Mouse (Mus musculus) subcutaneous adipose tissue, adult 2 months (tissue): ENCODE data around the gene Ctse. TPM values are rescaled to one million over a fixed set of nuclear protein-coding genes. Genes with fewer than 3 reads are reported as not detected.

Source experiments
- polyA plus RNA-seq: library from polyadenylated mRNA; depleted of rRNA; stranded (reverse); fragments of >200 nt; gene quantifications from 2 replicates; pipeline ENCODE4 v1.2.3, GENCODE M21; 2012; ENCODE audit warnings: low replicate concordance; rRNA removed

Ctse gene
- polyA plus RNA-seq: 1.8 and 3.6 TPM in 2 replicates

DNA sequence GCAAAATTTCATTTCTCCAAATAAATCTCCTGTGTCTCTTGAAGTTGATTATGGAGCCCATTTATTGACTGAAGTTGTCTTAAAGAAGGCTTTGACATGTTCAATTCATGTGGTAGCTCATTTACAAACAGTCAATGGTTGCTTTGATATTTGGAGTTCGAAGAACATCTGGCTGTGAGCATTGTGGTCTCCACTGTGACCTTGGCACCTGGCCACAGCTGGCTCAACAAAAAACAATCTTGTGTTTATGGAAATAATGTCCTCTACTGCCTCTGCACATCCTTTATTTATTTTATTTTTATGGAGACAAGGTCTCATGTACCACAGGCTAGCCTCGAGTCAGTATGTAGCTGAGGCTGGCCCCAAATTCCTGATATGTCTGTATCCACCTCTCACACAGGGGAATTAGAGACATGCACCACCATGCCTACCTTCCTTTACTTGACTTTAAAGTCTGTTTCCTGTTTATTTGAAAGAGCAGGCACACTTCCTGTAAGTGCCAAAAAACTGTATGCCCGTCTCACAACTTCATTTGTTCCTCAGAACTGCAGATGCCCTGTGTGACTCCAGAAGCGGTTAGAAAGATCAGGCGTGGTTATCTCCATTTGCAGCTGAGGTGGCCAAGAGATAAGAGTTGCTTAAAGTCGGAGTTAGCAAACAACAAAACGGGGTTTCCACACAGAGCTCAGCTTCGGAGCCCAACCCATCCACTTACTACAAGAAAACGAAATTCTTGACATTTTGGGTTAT is at the start of gene Ctse:
Gene Ctse, plus strand, starts transcription at position 516 of the 750 bp plus-strand sequence.

DNA sequence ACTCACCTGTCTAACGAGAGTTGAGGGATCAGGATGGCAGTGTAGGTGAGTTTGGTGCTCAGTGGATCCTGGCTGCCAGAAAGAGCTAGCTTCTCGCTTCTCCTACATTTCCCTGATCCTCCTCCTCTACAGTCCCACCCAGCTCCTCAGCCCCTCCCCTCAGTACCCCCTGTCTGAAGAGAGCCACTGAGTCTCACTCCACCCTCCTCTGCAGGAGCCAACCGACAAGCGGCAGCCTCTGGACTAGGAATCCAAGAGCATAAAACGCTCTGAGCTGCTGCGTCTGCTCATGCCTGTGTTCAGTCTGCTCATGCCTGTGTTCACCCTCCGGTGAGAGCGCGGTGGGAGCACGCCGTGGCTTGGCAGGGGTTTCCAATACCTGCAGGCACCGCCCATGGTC is 39.2 kb upstream of the Ctse start, which contains the start of gene Avpr1b:
Gene Avpr1b, plus strand, starts transcription at position 335 of the 400 bp plus-strand sequence.

DNA sequence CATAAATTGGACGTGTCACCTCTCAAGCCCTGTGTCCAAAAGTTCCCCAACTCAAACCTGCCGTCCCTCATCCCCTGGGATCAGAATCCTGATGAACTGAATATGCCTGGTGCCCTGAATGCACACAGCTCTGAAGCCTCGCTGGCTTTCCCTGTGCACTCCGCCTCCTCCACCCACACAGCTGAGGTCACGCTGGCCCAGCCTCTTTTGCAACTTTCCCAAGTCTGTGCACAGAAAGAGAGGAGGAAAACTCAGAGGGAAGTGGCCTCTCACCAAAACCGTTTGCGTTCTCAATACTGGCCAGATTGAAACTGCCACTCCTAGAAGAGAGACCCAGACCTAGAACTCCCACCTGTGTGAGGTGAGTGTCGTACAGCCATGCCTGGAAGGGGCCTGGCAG is 50.4 kb downstream of the Ctse start, which contains the start of gene Rab7b:
Gene Rab7b, plus strand, starts transcription at position 221 of the 400 bp plus-strand sequence.

Other genes starting within 250 kb of the Ctse start
- 25.5 and 31.3 TPM in 2 replicates for gene Srgap2, start 111.0 kb upstream of the Ctse start, polyA plus RNA-seq
- gene Fam72a, start 110.4 kb upstream of the Ctse start, polyA plus RNA-seq: 0.39 and 0.46 TPM in 2 replicates
- not detected in 2 replicates for gene Avpr1b, start 39.1 kb upstream of the Ctse start, polyA plus RNA-seq
- 10.0 and 23.6 TPM in 2 replicates for gene Rab7b, start 50.4 kb downstream of the Ctse start, polyA plus RNA-seq
- 4.1 TPM in 1 of 2 replicates, not detected in the other for gene Slc26a9, start 105.7 kb downstream of the Ctse start, polyA plus RNA-seq
- gene Pm20d1, start 159.1 kb downstream of the Ctse start, polyA plus RNA-seq: 2.8 and 7.7 TPM in 2 replicates
- gene Slc41a1, start 189.2 kb downstream of the Ctse start, polyA plus RNA-seq: 27.0 and 47.0 TPM in 2 replicates
- gene Rab29, start 228.9 kb downstream of the Ctse start, polyA plus RNA-seq: 33.9 and 49.8 TPM in 2 replicates